Mouse (Mus musculus) G1E (cell line): ENCODE measurements at regions not wholly inside any gene's neighbourhood (a gene's known extent, or its start where the extent isn't known, plus 50 kb on each side); places are given as distances from the start of the nearest gene placed in this dataset.

ENCODE experiments used
- CTCF ChIP-seq: IDR thresholded peaks from 2 replicates; pipeline ENCODE4 v1.5.1; 2012; ENCODE audit warnings: low read depth, low read length, inconsistent platforms, mixed read lengths
- GATA1 ChIP-seq: IDR thresholded peaks from 2 replicates; pipeline ENCODE4 v1.6.1; 2012; ENCODE audit warnings: borderline replicate concordance, low read length, inconsistent platforms, mixed read lengths
- GATA2 ChIP-seq: IDR thresholded peaks from 2 replicates; pipeline ENCODE4 v1.6.1; 2012; ENCODE audit warnings: low read depth, low read length, inconsistent platforms, borderline replicate concordance
- POLR2AphosphoS5 ChIP-seq: IDR thresholded peaks from 2 replicates; pipeline ENCODE4 v1.6.1; 2012; ENCODE audit warnings: low read depth, low read length, inconsistent platforms; ENCODE audit not compliant: insufficient replicate concordance
- TAL1 ChIP-seq: conservative IDR thresholded peaks from 2 replicates; pipeline ENCODE4 v1.6.1; 2012; ENCODE audit warnings: low read depth, low read length, inconsistent platforms, mixed read lengths

DNA sequence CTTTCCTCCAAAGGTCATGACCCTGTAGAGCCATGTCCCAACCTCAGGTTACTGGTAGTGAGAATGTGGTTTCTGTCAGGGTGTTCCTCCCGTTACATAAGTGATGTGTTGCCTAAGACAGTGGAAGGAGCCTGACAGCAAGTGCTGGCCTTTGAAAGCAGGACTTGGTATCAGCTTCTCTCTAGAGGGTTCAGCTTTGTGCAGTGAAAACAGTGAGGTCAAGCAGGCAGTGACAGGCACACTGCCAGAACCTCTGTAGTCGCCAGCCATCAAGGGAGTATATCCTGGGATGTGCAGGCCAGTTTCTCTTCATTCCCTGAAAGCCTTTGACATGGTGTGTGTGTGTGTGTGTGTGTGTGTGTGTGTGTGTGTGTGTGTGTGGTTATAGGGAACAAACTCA lies 278.1 kb downstream of the Vps13c start:
- no peak for TF ChIP-seq CTCF
- no peak for TF ChIP-seq GATA1
- TF ChIP-seq TAL1 = no peak
- no peak for TF ChIP-seq POLR2AphosphoS5
- TF ChIP-seq GATA2 = no peak
